Mouse (Mus musculus): ENCODE data around the gene Mrps11.

Mrps11 gene

GRCm38 (mm10) chr7:78782639-78783581 lies at the start of gene Mrps11, which contains the start of gene Mrpl46:
Gene Mrps11, plus strand, starts transcription at chr7:78783119.
Gene Mrpl46, minus strand, starts transcription at chr7:78783531.
- DNase-seq: peak; percentile 94 to 96

GRCm38 (mm10) chr7:78737196-78737595 lies 45.7 kb upstream of the Mrps11 start:
- no peak for DNase-seq

DNA sequence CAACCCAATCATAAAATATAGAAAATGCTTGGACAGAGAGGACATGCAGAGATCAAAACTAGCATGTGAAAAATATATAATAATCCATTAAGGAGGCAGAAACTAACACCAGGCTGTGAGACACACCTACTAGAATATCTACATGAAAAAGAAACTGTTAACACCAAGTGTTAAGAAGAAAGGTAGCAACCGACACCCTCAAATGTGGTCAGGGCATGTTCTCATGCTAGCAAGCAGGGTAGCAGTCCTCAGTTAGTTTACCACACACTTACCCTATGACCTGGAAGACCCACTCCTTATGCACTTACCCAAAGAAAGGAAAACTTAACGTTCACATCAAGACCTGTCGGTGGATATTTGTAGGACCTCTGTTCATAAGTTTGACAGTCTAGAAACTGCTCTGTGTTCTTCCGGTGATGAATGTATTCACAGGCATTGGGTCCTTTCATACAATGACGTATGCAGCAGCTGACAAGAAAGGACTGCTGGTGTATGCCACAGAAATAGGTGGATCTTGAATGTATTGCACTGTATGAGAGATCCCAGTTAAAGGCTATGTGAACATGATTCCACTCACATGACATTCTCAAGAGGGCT lies 45.2 kb upstream of the Mrps11 start, which contains the start of gene Ntrk3:
Gene Ntrk3 (minus strand): TSS at position 399 of the 597 bp plus-strand sequence.
- no peak for DNase-seq

GRCm38 (mm10) chr7:78739351-78740000 lies 43.4 kb upstream of the Mrps11 start:
- DNase-seq: no peak

DNA sequence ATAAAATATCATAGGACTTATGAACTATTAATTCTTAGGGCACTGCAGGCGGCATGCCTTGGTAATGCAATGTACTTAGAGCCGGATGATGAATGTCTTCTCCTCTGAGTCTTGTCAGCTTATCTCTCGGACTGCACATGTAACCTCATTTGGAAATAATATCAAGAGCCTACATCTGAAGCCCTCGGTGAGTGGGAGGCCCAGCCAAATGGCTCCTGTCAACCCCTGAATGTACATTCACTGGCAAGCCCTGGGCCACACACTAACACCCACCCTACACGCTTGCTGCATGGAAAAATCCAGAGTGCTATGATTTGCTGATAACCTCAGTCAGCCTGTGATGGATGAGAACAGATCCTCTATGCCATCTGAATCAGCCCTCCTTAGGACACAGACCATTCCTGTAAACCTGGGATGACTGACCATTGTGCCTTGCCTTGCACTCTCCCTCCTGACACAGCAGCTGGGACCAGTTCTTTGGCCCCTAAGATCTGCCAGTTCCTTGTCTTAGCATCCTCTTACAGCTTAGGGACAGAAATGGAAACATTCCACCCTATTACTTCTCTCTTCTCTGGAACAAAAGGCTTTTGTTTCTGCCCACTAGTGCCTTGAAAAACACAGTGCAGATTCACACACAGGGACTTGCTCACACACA lies 39.1 kb upstream of the Mrps11 start:
- no peak for DNase-seq

DNA sequence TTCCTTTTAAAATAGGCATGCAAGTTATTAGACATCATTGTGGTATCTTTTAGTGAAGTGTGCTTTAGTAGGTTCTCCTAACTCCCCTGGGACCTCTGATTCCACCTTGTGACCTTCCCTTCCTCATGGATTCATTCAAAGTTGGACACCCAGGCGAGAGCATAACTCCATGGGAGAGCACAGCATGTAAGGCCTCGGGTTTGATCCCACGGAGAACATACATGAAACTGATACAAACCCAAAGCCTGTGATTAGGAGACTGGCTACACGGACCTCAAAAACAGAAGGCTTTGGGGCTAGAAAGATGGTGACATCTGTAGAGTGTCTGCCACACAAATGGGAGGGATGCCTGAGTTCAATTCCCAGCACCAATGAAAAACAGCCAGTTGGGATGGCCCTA lies 30.0 kb upstream of the Mrps11 start:
- no peak for DNase-seq

DNA sequence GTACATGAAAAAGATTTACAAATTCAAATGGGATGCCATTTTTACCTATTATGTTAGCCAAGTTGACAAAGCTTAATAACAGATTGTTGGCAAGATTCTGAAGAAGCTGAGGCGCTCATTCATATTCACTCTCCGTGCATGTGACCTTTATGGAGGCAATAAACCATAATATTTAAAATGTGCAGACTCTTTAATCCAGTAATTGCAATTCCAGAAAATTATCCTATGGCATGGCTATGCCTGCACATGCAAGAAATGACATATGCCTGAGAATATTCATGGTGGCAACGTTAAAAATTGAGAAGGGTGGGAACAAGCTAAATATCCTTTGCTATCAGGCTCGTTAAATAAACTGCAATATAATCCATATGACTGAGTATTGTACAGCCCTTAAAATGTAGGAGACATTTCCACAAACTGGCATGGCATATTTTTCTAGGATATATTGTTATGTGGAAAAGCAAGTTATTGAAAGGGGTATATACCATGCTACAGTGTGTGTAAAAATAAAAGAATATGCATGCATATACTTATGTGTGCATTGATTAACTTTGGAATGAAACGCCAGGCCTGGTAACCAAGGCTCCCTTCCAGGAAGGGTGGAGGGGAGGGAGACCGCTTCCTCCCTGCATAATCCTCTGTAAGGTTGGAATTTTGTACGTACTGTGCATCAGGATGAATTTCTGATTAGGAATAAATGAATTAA lies 29.0 kb upstream of the Mrps11 start:
- no peak for DNase-seq

DNA sequence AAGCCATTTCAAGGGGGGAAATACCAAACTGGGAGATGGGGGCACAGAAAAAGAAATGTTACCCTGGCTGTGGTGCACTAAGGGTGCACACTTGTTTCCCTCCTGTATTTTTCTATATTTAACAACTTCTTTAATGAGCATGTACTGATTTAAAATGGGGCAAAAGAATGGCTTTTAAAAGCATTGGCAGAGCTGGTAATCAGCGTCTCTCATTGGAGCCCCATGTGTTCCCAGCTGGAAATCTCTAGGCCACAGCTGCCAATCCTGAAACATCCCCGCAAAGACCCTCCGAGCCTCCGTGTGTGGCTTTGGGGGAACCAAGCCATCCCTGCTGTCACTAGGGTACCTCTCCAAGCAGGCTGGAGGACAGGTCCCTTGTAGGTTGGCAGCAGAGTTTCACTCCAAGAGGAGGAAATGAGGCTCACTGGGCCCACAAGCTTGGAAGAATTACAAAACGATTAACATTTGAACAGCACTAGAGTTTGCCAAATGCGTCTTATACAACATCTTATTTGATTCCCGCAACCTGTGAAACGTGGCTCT lies 28.4 kb upstream of the Mrps11 start:
- DNase-seq: peak; percentile 20 to 56

GRCm38 (mm10) chr7:78763801-78764200 lies 19.1 kb upstream of the Mrps11 start:
- DNase-seq: peak; percentile 53 to 64

DNA sequence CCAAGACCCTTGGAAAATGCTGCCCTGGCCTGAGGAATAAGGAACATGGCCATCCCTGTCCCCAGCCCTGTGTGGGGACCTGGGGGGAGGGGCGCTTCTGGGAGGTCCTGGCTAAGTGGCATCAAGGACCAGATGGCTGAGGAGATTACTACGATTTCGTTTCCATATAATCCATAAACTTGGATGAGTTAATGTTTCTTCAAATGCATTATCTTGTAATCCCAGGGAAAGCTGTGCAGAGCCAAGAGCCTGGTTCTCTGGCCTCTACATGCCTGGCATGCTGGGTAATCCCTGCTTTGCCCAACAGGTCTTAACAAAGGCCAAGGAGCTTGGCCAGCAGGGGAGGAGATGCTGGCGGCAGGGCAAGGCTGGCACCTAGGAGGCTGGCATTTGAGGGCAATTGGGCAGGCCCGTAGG lies 17.7 kb upstream of the Mrps11 start:
- DNase-seq: peak; percentile 85 to 94

GRCm38 (mm10) chr7:78766019-78766683 lies 16.8 kb upstream of the Mrps11 start:
- DNase-seq: peak; percentile 97 to 98

- no peak for DNase-seq
Observed at GRCm38 (mm10) chr7:78767929-78768531, 14.9 kb upstream of the Mrps11 start.

- DNase-seq: no peak
Observed at GRCm38 (mm10) chr7:78769075-78769652, 13.8 kb upstream of the Mrps11 start.

DNA sequence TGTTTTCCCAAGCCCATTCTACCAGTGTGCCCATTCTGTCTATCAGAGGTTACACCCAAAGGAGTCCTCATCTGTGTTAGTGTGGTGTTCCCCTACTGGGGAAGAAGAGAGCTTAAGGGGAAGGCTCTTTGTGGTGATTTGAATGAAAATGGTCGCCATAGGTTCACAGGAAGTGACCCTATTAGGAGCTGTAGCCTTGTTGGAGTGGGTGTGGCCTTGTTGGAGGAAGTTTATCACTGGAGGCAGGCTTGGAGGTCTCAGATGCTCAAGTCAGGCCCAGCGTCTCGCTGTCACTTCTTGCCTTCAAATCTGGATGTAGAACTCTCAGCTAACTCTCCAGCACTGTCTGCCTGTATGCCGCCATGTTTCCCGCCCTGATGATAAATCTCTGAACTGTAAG lies 12.0 kb upstream of the Mrps11 start:
- no peak for DNase-seq

DNA sequence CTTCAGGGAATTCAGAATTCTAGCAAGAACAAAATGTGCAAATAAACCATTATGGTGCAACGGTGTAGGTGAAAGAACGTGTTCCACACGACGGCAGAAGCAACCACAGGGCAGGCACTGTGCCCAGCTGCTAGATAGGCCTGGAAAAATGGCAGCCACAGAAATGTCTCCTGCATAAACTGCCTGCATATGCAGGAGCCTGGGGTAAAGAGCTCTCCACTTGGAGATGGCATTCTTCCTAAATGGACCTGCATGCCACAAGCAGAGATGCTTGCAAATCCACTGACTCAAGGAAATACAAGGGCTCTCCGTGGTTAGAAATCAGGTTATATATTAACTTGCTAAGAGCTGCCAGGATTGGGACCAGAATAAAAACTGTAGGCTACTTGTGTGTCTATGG lies 4.2 kb upstream of the Mrps11 start:
- DNase-seq: no peak

- no peak for DNase-seq
Observed at GRCm38 (mm10) chr7:78785906-78786305, 3.0 kb downstream of the Mrps11 start.

- DNase-seq: no peak
Observed at GRCm38 (mm10) chr7:78787793-78788380, 5.0 kb downstream of the Mrps11 start.

DNA sequence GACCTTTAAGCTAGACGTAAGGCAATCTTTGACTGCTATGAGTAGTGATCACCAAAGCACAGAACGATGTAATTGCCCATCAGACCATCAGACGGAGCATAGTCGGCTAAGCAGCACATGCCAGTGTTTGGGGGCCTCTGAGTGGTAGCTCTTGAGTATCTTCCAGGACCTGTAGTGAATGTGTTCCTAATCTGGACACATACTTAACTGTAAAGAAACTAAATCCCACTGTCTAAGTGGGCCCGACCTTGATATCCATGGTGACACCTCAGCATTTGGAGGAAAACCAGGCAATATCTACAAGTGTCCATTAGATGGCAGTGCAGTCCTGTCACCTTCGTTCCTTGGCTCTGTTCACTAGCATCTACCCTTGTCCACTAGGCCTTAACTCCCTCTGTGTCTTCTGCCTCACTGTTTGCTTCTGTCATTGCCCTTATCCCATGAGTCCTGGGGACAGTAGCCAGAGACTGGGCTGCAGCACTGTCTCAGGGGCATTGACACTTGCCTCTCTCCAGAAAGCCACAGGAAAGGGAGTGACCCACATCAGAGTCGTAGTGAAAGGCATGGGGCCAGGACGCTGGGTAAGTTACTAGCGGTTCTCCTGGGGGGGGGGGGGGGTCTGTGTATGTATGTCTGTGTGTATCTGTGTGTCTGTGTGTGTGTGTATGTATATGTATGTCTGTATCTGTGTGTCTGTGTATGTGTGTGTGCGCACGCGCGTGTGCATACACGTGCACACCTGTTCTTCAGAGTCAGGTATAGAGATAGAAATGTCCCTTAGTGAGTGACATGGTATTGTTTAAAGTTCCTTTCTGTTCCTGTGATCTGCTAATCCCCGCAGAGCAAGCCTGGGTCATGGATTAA lies 8.7 kb downstream of the Mrps11 start:
- DNase-seq: peak; percentile 74 to 84

Measured in cerebellum, postnatal 10 days (tissue).